Mouse (Mus musculus) intestine, embryonic 15.5 days (tissue): ENCODE data around the gene Il18r1. TPM values are rescaled to one million over a fixed set of nuclear protein-coding genes. Genes with fewer than 3 reads are reported as not detected.

Experiments
- polyA plus RNA-seq: library from polyadenylated mRNA; unstranded; fragments of >200 nt; fragmentation: Nextera tagmentation; extraction: Ambion mirVana; gene quantifications from 2 replicates; pipeline ENCODE4 v1.2.1, GENCODE M21; 2015

The Il18r1 gene
- polyA plus RNA-seq, 1 experiment from 2014 or later: 0.49 TPM

Other genes with a start within 250 kb of the Il18r1 start
- 6.4 and 7.5 TPM in 2 replicates for gene Il1r1, start 240.5 kb upstream of the Il18r1 start, polyA plus RNA-seq
- 4.9 and 5.3 TPM in 2 replicates for gene Il1rl2, start 140.9 kb upstream of the Il18r1 start, polyA plus RNA-seq
- gene Il1rl1, start 36.0 kb upstream of the Il18r1 start, polyA plus RNA-seq: 0.51 and 0.52 TPM in 2 replicates
- gene Il18rap, start 49.8 kb downstream of the Il18r1 start, polyA plus RNA-seq: 0.27 and 0.43 TPM in 2 replicates
- 0.11 TPM in 1 of 2 replicates, not detected in the other for gene Slc9a4, start 114.5 kb downstream of the Il18r1 start, polyA plus RNA-seq
- 0.44 and 0.48 TPM in 2 replicates for gene Slc9a2, start 215.0 kb downstream of the Il18r1 start, polyA plus RNA-seq